Mouse (Mus musculus) spleen, adult 2 months (tissue): ENCODE measurements around the gene Neurl4.

Experiments used
- CTCF ChIP-seq: fragments of 200-500 bp; IDR thresholded peaks from 2 replicates; pipeline ENCODE4 v1.5.1; 2011; ENCODE audit warnings: mild to moderate bottlenecking, inconsistent platforms; ENCODE audit not compliant: insufficient read depth, insufficient read length, insufficient replicate concordance; ENCODE audit errors: extremely low read depth
- POLR2A ChIP-seq: fragments of 200-500 bp; IDR thresholded peaks from 2 replicates; pipeline ENCODE4 v1.6.1; 2011; ENCODE audit warnings: low read depth, low read length, inconsistent platforms

DNA sequence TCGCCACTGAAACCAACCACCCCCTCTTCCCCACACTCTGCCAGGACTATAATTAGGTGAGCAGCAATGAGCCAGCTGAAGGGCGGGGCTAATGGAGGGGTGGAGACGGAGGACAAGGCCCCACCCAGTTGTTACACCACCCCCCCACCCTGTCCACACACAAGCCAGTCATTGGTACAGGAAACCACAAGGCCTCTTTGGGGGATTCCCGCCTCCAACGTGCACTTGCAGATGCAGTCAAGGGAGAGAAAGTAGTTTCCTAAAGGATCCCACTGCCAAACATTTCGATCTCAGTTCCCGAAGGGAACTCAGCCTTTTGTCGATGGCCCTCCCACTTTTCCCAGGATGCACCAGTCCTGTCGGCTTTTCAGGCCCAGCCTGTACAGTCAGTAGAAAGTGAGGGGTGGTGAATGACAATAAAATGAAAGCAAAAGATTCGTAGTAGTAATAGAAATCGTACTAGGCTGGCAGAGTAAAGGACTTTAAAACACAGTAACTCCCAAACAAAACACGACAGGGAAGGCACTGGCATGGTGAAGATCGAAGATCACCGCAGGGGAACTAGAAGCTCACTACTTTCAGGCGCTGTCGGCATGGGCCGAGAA lies 18.9 kb downstream of the Neurl4 start:
- TF ChIP-seq POLR2A (no peak), CTCF (no peak)
